Mouse (Mus musculus): ENCODE data around the gene Nck2.

The Nck2 gene

DNA sequence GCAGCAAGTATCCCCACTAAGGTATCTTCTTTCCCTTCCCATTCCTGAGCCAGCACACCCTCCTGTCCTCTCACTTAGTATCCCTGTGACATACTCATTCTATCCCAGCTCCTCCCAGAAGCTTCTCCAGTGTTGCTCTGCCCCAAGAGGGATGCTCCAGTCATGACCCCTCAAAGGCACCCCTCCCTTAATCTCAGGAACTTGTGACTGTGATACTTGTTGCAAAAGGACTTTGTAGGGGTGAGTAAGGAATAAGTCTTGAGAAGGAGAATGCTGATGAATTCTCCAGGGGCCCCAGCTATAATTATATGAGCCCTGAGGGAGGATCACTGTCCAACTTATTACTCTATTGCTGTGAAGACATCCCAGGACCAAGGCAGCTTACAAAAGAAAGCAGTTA lies 7.8 kb upstream of the Nck2 start:
- DNase-seq, result peak; percentile 93

DNA sequence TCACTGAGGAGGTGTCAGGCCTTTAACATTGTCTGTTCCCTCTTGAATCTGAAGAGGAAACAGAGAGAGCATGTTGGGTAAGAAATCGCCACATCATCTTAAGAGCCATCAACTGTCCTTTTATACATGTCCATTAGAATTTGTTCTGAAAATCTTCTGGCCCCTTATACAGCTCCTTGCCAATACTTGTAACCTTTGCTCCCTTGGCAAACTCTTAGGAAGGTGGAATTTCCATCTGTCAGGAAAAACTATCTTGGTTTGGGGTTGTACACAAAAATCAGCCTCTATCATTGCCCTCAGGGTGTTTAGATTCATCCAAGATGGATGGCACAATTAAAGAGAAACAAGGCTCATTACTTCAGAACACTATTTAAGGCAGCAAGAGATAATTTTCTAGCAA lies 5.1 kb upstream of the Nck2 start:
- DNase-seq, result no peak

DNA sequence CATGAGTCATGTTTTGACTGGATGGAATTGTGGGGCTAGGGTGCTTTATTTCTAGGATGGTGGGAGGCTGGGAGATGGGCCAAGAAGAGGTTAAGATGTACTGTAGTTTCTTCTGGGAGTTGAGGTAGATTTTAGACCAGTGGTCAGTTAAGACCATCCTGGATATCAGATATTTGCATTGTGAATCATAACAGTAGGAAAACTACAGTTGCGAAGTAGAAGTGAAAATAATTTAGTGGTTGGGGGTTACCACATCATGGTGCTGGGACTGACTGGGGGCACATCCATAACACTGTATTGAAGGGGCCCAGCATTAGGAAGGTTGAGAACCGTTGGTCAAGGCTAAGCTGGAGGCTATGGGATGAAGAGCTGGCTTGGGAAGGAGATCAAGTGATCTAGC lies 1.8 kb upstream of the Nck2 start:
- peak; percentile 24 for DNase-seq

DNA sequence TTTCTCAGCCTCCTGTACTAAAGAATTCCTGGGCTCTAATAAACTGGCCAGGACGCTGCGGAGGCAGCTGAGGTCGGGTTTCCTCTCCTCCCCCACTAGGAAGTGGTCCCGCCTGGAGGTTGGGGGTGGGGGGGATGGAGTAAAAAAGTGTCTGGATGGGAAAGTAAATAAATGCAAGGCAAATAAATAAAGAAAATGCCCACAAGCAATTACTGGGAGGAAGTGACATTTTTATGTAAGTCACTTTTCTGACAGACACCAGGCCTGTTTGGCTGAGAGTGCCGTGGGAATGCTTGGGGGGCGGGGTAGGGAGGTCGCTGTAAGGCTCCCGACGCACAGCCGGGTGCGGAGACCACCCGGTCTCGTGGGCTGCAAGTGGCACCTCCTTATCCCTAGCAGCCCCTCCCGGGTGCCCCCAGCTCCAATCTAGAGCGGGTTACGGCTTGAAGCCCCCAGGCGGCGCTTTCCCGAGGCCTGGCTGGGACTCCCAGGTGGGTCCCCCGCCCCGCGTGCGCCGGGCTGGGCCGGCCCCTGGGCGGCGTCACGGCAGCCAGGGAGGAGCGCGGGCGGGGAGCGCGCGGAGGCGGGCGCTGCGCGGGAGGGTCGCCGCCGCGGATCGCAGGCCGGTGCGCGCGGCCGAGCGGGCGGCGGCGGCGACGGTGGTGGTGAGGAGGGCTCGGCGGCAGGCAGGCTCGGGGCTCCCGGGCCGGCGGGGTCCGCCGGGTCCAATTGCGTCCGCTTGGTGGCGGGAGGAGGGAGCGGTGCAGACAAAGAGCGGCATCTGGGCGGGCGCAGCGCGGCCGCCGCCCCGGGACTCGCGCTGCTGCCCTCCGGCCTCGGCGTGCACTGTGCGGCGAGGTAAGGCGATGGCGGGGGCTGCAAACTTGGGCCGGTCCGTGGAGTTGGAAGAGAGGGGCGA lies 1.1 kb downstream of the Nck2 start:
- DNase-seq, result peak; percentile 99

DNA sequence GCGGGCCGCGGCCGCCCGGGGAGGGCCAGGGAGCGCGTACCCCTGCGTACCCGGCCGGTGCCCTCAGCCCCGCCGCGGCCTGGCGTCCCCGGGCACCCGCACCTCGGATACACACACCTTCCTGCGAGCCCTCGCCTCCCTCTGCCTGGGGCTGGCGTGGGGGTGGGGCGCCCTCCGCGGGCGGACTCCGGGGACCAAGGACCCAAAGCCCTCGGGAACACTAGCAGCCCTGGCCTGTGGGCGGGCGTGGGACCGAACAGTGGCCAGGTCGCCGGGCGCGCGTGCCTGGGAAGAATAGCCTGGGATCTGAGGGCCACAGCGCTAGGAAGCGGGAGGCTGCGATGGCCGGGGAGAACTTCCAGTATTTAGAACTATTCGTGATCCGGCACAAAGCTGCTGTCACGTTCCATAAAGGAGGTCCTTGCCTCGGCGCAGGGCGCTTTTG lies 1.7 kb downstream of the Nck2 start:
- DNase-seq, result peak; percentile 97

DNA sequence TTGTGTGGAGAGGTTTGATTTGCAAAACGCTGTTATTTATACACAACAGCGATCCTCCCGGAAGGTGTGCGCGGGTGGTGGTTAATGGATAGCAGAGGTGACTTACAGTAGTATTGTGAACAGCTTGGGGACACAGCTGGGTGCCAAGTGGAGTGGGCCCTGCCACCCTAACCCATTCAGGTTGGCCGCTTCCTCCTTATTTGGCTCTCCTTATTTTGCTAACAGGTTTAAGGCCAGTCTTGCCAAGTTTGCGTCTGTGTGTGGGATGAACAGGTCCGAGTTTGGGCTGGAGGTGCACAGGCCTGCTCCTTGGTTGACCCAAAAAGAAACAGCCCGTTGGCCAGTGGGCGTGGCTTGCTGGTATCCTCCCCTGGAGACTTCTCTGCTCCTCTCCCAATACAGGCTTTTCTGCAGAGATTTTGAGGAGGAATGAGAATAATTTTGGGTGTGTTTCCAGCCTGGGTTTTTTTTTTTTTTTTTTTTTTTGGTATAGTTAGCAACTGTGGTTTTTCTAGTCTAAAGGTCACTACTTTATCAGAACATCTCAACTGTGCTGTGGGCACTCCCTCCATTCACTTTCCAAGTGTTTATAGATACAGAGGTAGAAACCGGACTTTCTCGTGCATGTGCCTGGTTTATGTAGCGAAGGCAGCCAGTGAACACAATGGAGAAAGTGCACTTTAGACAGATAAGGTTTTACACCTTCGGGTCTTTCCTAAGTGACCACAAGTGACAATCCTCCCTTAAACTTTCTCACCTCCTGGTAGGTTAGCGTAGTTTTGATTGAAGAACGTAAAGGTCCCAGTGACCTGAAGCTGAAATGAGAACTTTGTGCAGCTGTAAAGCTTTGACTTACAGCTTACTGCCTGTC lies 2.6 kb downstream of the Nck2 start:
- peak; percentile 96 for DNase-seq

DNA sequence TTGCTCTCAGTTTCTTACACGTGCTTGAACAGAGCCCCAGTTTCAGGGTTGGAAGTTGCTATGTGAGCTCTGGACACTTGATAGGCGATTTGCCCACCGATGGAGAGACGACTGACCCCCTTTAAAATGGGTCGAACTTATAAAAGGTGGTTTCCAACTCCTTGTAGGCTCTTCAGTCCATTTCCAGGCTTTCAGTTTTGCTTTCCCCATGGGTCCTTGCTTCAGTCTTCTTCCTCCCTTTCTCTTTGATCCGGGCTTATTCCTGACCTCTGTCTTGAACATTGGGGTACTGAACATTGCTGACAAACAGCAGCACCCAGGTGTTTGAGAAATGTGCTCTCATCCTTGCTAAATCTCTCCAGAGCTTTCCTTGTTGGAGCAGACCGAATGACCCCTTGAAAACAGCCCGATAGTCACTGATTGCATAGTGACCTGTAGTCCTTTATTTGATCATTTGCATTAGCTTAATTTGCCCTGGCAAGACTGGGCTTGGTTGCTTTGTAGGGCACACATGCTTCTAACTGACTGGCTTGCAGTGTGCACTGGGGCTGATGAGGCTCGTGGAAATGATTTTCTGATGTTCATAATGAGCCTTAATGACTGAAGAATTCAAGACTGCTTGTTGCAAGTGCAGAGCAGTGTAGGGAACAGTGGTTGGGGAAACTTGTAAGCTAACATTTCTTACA lies 3.4 kb downstream of the Nck2 start:
- DNase-seq, result peak; percentile 66

DNA sequence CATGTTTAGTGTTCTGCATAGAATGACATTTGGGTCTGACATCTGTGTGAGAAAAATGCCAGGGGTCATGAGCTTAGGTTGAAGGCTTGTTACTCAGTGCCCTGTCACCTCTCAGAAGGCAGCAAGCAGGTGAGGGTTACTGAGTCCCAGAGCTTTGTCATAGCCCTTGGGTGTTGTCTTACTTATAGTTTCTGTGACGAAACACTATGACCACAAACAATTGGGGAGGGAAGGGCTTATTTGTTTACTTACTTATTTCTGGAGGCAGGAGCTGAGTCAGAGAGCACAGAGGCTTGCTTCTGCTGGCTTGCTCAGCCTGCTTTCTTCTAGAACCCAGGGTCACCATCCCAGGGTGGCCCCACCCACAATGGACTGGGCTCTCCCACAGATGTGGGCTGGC lies 6.4 kb downstream of the Nck2 start:
- no peak for DNase-seq

DNA sequence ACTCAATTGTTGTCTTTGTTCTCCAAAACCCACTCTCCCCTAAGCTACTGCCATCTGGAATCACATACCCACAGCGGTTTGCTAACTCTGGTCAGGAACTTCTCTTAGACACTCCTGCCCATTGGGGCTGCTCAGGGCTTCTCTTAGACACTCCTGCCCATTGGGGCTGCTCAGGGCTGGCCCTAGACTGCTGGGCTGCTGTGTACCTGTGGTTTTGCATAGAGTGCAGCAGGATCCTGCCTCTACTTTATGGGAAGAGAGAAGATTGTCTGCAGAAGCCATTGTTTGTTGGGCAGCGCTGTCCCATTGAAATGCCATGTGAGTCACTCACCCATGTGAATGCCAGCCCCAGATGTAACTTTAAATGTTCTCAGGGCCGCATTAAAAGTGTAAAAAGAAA lies 9.3 kb downstream of the Nck2 start:
- peak; percentile 74 for DNase-seq

DNA sequence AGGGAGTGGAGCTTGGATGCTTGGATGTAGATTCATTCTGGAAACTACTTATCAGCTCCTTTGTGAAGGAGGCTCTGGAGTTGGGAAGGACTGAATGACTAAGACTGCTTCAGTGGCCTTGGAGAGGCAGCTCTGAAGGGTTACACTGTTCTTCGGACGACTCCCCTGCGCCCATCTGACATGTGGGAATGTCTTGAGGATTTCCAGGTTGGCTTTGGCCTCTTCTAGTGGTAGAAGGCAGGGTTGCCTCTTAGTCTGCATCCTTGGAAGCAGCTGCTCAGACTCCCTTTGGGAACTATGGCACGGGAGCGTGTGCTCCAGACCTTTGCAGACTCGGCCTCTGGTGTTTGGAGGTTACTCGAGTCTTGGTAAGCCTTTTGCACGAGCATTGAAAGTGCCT lies 10.4 kb downstream of the Nck2 start:
- DNase-seq, result peak; percentile 85

DNA sequence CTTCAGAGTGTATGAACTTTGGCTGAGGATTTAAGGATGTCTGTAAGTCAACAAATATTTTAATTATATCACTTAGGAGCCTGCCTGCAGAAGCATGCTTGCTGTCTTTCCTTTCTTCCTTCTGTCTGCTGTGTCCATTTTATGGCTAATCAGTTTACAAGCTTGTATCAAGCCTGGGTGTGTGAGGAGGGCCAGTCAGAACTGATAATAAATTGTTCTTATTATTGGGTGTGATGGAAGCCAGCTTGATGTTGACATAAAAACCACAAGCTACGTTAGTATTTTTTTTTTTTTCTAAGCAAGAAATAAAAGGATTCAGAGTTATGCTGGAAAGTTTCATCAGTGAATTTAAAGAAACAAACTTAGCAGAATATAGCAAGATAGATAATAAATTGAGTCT lies 10.8 kb downstream of the Nck2 start:
- no peak for DNase-seq

DNA sequence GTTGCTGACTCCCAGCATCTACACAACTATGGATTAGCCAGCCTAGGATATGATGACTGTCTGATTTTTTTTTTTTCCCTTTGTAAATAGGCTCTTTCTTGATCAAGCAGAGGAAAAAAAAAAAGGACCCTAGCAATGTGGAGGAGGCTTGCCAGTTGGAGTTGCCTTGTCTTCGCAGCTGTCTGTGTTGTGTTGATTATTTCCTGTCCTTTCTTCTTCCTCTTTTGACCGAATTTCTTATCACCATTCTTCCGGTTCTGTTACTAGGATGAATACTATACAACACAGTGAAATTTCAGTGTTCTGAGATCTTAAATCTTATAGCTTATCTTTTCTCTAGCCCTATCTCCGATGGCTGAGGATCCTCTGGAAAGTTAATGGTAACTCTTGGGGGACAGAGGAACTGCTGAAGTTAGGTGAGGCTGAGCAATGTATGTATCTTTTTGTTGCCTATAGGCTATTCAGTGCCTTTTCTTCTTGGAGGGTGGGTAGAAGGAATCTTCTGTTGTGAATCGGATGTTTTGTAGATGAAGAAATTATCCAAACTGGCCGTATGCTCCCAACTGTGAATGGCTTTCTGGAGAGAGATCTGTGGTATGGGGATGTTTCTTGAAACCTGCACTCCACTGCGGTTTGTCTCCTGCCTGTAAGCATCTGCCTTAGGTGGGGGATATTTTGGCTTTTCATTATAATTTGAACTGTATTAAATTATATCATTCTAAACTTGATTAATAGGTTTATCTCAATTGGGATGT lies 12.8 kb downstream of the Nck2 start:
- no peak for DNase-seq

DNA sequence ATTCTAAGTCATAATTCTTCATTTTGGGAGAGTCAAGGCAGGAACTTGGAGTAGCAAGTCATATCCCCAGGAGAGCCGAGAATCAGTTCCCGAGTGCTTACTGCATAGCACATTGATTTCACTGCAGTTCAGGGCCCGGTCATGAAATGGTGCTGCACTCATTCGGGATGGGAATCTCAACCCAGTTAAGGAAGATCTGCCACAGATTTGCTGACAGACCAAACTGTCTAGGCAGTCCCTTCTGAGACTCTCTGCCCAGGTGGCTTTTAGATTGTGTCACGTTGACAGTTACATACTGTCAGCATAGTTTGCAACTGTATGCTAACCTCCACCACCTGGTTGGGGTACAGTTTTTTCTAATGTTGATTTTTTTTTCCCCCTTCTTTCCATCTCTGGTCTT lies 16.1 kb downstream of the Nck2 start:
- DNase-seq, result peak; percentile 82

DNA sequence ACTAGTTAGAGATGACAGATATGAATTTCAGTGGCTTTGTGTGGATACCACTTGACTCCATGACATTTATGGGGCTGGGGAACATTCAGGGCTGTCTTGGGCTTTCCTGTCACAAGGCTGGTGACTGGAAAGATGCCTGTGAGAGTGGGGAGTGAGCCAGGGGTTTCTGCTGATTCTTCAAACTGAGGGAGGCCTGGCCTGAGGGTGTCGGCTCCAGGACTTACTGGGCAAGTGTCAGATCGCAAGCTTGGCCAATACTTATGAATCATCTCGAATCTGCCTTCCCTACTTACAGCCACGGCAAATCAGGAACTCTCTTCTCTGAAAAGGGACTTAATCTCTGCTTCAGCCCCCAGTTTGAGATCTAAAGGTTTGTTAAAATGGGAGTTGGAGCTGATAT lies 18.3 kb downstream of the Nck2 start:
- DNase-seq, result peak; percentile 89

DNA sequence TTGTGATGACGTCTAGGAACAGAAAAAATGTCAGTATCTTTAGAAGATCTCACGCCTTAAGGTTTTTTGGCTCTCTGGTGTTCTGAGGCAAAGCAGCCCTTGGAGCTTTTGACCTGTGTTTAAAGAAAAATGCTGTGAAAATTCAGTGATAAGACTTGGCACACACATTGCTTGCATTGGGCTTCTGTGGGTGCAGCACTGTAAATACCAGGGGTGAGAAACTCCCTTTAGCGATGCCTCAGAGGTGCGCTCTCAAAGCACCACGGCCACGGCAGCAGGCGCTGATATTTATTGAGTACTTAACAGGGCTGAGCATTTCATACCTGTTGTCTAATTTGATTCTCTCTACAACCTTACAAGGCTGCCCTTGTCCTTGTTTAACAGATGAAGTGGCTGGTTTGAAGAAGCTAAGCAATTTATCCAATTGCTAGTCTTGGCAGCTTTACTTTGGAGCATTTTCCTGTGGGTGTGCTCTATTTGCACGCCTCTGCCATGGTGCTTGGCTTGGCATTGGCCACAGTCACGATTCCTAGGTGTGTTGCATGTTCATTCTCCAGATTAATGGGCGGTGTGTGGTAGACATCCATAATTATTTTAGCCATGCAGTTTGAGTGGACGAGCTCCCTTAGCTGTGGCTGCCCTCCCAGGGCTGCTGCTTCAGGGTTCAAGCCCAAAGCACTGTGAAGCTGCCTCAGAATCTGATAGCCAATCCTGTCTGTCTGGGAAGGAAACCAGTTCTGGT lies 19.7 kb downstream of the Nck2 start:
- no peak for DNase-seq

DNA sequence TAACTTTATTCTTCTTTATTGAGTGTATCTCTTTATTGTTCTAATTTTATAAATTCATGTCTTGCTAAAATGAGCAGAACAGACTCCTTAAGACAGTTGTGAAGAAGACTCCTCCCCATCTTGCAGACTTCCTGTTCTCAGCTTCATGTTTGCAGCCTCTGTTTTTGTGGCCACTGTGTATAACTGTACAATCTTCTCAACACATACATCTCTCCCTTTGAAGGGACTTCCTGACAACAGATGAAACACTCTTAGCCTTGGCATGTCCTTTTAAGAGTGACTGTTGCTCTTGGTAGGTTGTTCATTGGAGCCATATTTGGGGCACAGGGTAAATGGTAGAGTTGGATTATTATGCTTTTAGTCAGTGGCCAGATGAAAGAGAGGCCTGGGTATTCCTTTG lies 20.6 kb downstream of the Nck2 start:
- DNase-seq, result no peak

DNA sequence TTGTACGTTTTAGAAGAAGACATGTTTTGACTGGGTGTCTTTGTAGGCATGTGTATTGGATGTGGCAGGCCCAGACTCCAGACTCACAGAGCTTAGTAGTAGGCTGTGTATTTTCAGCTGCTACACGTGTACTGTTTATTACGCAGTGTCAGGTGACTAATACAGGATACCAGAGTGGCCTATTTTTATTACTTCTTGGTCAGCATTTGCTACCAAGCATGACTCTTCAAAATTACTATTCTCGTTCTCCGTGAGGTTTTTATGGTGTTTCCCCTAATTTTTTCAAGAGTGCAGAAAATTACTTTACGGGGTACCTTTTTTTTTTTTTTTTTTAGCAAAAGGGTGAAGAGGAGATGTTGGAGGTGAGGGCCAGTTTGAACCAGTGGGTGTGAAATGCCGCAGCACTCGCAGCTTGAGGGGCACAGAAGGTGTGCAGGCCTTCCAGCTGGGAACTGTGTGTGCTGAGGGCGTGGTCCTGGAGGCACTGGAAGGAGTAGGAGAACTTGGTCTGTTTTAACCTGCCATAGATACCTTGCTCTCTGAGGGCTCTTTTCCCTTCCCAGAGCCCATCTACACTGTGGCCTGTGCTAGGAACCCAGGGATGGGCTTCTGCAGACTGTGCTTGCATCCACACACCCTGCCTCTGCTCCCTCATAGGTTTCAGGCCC lies 21.7 kb downstream of the Nck2 start:
- no peak for DNase-seq

DNA sequence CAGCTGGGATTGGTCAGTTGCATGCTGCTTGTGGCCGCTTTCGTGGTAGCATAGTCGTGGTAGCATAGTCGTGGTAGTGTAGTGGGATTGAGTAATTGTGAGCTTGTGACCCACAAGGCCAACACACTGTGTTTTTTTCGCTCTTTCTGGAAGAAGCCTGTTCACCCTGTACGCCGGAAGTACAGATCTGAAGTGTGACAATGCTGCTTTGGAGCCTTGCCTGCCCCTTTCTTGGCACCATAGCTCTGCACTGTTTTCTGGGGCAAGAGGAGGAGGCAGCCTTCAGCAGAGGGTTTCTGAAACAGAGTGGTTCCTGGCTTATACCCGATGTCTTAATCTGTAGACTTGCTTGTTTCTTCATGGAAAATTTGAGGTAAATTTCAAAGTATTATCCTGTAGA lies 23.3 kb downstream of the Nck2 start:
- peak; percentile 93 for DNase-seq

DNA sequence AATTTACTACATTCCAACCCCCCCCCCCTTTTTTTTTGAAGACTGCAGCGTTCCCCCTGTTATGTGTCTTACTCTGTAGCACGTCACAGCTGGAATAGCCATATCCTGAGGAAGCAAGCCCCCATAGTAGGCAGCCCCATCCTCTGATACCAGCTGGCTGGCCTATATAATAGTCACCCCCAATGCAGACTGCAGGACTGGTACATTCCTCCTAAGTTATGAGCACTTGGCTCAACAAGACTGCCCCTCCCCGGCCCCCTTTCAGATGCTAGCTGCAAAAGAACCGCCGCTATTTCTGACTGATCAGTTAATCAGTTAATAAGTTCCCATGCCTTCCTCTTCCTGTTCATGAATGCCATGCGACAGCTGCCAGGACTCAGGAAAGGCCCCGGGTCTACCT lies 23.8 kb downstream of the Nck2 start:
- DNase-seq, result no peak

DNA sequence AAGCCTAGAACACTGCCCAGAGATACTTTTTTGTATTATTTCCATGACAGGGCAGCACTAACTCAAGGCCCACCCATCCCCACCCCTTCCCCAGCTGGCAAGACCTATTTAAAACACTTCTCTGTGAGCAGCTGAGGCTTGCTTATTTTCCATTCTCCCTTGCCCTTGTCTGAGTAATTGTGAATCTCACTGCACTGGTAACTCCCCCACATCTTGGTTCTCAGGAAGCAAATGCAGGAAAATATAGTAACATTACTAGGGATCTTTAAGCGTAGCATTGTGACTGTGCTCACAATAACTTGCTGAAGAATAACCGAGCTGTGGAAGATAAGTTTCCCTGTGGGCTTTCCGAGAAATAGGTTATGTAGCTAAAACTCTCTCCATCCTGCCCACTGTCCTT lies 24.6 kb downstream of the Nck2 start:
- DNase-seq, result no peak
